Mouse (Mus musculus): ENCODE results near the gene BC024063. TPM values are rescaled to one million over a fixed set of nuclear protein-coding genes. Genes with fewer than 3 reads are reported as not detected.
"Not testable (repeated sequence)": the region's sequence is repeated elsewhere in the genome, so short reads cannot be mapped to it uniquely, and the experiment has no call there.

The BC024063 gene
- polyA plus RNA-seq (2012; rRNA removed) (1.4 and 2.6 TPM in 2 replicates), polyA plus RNA-seq (2014; fragmentation: Nextera tagmentation; extraction: Ambion mirVana) (5.9 TPM in 2 replicates)

GRCm38 (mm10) chr10:82082728-82083621, at the start of gene BC024063:
Gene BC024063, plus strand, starts transcription at chr10:82083353.
- peak within 1 kb of the TSS; percentile 44 for H3K4me3 ChIP-seq (replicated peaks; ENCODE audit: low read length)
- ATAC-seq (ENCODE audit: low FRiP score, low read depth) = peak; percentile 95
- not testable (repeated sequence) for H3K27me3 ChIP-seq (ENCODE audit: control insufficient read depth, insufficient read depth, low read length); H3K36me3 ChIP-seq (ENCODE audit: control insufficient read depth, insufficient read depth, low read length); H3K4me1 ChIP-seq (ENCODE audit: control insufficient read depth, insufficient read depth, low read length)
- 17% methylated on average over 42 of the region's 42 CpGs for WGBS
- peak within 1 kb of the TSS; percentile 56; the same call in 1 of the 2 replicates for H3K9ac ChIP-seq (ENCODE audit: low read depth, low read length, severe bottlenecking)
- H3K9me3 ChIP-seq (ENCODE audit: control insufficient read depth, low read length) = peaks cover 10% of the 10 kb centered on the region; the same call in 1 of the 2 replicates
- peak; percentile 86 for DNase-seq (ENCODE audit: low spot score)
- H3K27ac ChIP-seq (replicated peaks; ENCODE audit: low read depth, low read length) = peak within 1 kb of the TSS; percentile 77
- peak within 1 kb of the TSS; percentile 38 for H3K4me2 ChIP-seq (replicated peaks; ENCODE audit: low read depth, low read length, severe bottlenecking)

DNA sequence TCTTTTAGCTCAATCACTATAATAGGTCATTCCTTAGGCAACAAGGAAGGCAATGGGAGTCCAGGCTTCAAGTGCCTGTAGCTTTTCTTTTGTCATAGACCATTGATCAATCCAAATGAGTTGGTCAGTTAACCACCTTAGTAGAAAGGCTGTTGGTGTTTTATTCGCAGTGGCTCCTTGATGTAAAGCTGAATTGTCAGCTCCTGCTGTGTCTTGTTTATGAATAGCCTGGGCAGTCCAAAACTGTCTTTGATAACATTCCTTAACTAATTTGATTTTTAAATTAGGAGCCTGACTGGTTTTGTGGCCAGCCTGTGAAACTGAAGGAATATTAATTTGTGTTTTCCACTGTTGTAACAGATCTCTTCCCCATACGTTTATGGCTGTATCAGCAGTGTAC, 41.0 kb upstream of the BC024063 start:
- Histone ChIP-seq H3K9me3 (ENCODE audit: control insufficient read depth, low read length) (peaks cover 13% of the 10 kb centered on the region), H3K27me3 (ENCODE audit: control insufficient read depth, insufficient read depth, low read length) (no peaks in the 10 kb centered on the region), H3K36me3 (ENCODE audit: control insufficient read depth, insufficient read depth, low read length) (no peaks in the 10 kb centered on the region), H3K4me1 (ENCODE audit: control insufficient read depth, insufficient read depth, low read length) (no peaks in the 10 kb centered on the region), H3K4me3 (replicated peaks; ENCODE audit: low read length) (no peak overlapping the region), H3K27ac (replicated peaks; ENCODE audit: low read depth, low read length) (no peak overlapping the region), H3K9ac (ENCODE audit: low read depth, low read length, severe bottlenecking) (no peak overlapping the region), H3K4me2 (replicated peaks; ENCODE audit: low read depth, low read length, severe bottlenecking) (no peak overlapping the region)
- no peak for TF ChIP-seq POLR2A (IDR thresholded peaks at IDR 0.05; ENCODE audit: borderline replicate concordance, extremely low read depth, insufficient read depth, insufficient read length)
- ATAC-seq (ENCODE audit: low FRiP score, low read depth) = no peak
- WGBS = 69% methylated on average over 2 of the region's 2 CpGs
- DNase-seq (ENCODE audit: low spot score) = no peak

DNA sequence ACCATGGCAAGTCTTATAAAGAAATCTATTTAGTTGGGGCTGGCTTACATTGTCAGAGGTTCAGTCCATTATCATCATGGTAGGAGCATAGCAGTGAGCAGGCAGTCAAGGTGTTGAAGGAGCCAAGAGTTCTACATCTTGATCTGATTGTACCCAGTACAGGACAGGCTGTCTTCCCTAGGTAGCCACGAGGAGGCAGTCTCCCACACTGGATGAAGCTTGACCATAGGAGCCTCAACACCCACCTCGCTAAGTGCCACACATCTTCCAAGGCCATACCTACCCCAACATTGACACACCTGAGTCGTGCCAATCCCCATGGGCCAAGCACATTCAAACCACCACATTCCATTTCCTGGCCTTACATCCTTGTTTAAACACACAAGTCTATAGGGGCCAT, 36.5 kb upstream of the BC024063 start:
- no peak overlapping the region for H3K27ac ChIP-seq (replicated peaks; ENCODE audit: low read depth, low read length)
- ATAC-seq (ENCODE audit: low FRiP score, low read depth) (no peak), DNase-seq (ENCODE audit: low spot score) (no peak)
- H3K4me3 ChIP-seq (replicated peaks; ENCODE audit: low read length) = no peak overlapping the region
- no peak for TF ChIP-seq POLR2A (IDR thresholded peaks at IDR 0.05; ENCODE audit: borderline replicate concordance, extremely low read depth, insufficient read depth, insufficient read length)
- no peak overlapping the region for H3K4me2 ChIP-seq (replicated peaks; ENCODE audit: low read depth, low read length, severe bottlenecking)
- H3K9me3 ChIP-seq (ENCODE audit: control insufficient read depth, low read length) = peaks cover 38% of the 10 kb centered on the region
- H3K4me1 ChIP-seq (ENCODE audit: control insufficient read depth, insufficient read depth, low read length) = no peaks in the 10 kb centered on the region
- H3K36me3 ChIP-seq (ENCODE audit: control insufficient read depth, insufficient read depth, low read length) = no peaks in the 10 kb centered on the region; the same call in 1 of the 2 replicates
- no peaks in the 10 kb centered on the region for H3K27me3 ChIP-seq (ENCODE audit: control insufficient read depth, insufficient read depth, low read length)
- no peak overlapping the region for H3K9ac ChIP-seq (ENCODE audit: low read depth, low read length, severe bottlenecking)
- WGBS = 78% methylated on average over 3 of the region's 3 CpGs

DNA sequence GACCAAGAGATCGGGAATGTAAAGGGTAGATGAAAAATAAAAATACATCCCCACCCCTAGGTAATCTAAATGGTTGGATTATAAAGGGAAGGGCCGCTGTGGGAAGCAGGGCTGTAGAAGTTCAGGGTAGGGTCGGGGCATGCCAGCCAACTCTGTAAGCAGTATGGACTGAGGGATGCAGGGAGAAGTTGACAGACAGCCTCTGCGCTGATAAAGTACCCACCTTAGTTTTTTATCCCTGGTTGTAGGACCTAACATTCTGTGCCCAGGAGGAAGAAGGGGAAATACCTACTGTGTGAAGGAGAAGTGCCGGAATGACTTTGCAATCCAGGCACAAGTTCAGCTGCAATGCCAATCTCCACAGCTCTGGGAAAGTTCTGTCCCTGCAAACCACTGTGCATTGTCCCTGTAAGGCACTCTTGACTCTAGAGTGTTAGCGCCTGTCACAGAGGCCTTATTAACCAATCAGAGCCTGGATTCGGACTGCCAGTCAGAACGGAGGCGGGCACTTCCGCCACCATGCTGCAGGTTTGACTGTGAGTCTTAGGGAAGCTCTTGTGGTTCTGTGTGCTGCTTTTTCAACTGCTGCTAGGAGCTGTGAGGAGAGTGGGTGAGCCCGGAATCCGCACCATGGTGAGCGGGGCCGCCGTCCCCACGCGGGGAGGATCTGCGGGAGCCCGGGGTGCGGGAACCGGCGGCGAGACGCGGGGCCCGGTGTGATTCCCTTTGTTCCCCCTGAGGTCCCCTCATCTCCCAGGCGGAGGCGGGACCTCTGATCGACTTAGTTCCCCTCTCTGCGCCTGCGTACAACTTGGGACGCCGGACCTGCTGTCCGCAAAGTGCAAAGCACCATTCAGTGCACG, 35.3 kb upstream of the BC024063 start, which contains the start of gene Zfp873:
Zfp873 (plus strand) TSS at position 527 of the 863 bp plus-strand sequence.
- Histone ChIP-seq H3K4me3 (replicated peaks; ENCODE audit: low read length) (peak within 1 kb of the TSS; percentile 57), H3K4me1 (ENCODE audit: control insufficient read depth, insufficient read depth, low read length) (no peaks in the 10 kb centered on the region), H3K36me3 (ENCODE audit: control insufficient read depth, insufficient read depth, low read length) (no peaks in the 10 kb centered on the region; the same call in 1 of the 2 replicates), H3K27ac (replicated peaks; ENCODE audit: low read depth, low read length) (peak within 1 kb of the TSS; percentile 94), H3K9ac (ENCODE audit: low read depth, low read length, severe bottlenecking) (peak within 1 kb of the TSS; percentile 83), H3K9me3 (ENCODE audit: control insufficient read depth, low read length) (peaks cover 51% of the 10 kb centered on the region), H3K27me3 (ENCODE audit: control insufficient read depth, insufficient read depth, low read length) (no peaks in the 10 kb centered on the region), H3K4me2 (replicated peaks; ENCODE audit: low read depth, low read length, severe bottlenecking) (peak within 1 kb of the TSS; percentile 52)
- 11% methylated on average over 30 of the region's 35 CpGs for WGBS
- DNase-seq (ENCODE audit: low spot score) (peak; percentile 94), ATAC-seq (ENCODE audit: low FRiP score, low read depth) (peak; percentile 99)
- peak; percentile 81; the same call in 1 of the 2 replicates for TF ChIP-seq POLR2A (IDR thresholded peaks at IDR 0.05; ENCODE audit: borderline replicate concordance, extremely low read depth, insufficient read depth, insufficient read length)

GRCm38 (mm10) chr10:82048460-82048804, 34.7 kb upstream of the BC024063 start:
- H3K27ac ChIP-seq (replicated peaks; ENCODE audit: low read depth, low read length) = peak overlapping the region; percentile 94
- ATAC-seq (ENCODE audit: low FRiP score, low read depth); H3K27me3 ChIP-seq (ENCODE audit: control insufficient read depth, insufficient read depth, low read length); H3K36me3 ChIP-seq (ENCODE audit: control insufficient read depth, insufficient read depth, low read length); DNase-seq (ENCODE audit: low spot score); H3K4me1 ChIP-seq (ENCODE audit: control insufficient read depth, insufficient read depth, low read length): not testable (repeated sequence)
- peak overlapping the region; percentile 83 for H3K9ac ChIP-seq (ENCODE audit: low read depth, low read length, severe bottlenecking)
- H3K4me2 ChIP-seq (replicated peaks; ENCODE audit: low read depth, low read length, severe bottlenecking) = peak overlapping the region; percentile 52
- peak overlapping the region; percentile 57 for H3K4me3 ChIP-seq (replicated peaks; ENCODE audit: low read length)
- WGBS = 29% methylated on average over 10 of the region's 10 CpGs
- H3K9me3 ChIP-seq (ENCODE audit: control insufficient read depth, low read length) = peaks cover 57% of the 10 kb centered on the region

- not testable (repeated sequence) for H3K4me1 ChIP-seq (ENCODE audit: control insufficient read depth, insufficient read depth, low read length); DNase-seq (ENCODE audit: low spot score); ATAC-seq (ENCODE audit: low FRiP score, low read depth); H3K27me3 ChIP-seq (ENCODE audit: control insufficient read depth, insufficient read depth, low read length); H3K36me3 ChIP-seq (ENCODE audit: control insufficient read depth, insufficient read depth, low read length)
- 35% methylated on average over 9 of the region's 14 CpGs for WGBS
- Histone ChIP-seq H3K9ac (ENCODE audit: low read depth, low read length, severe bottlenecking) (peak overlapping the region; percentile 56; the same call in 1 of the 2 replicates), H3K9me3 (ENCODE audit: control insufficient read depth, low read length) (peaks cover 10% of the 10 kb centered on the region; the same call in 1 of the 2 replicates), H3K4me3 (replicated peaks; ENCODE audit: low read length) (peak overlapping the region; percentile 44), H3K4me2 (replicated peaks; ENCODE audit: low read depth, low read length, severe bottlenecking) (peak overlapping the region; percentile 38), H3K27ac (replicated peaks; ENCODE audit: low read depth, low read length) (peak overlapping the region; percentile 77; the same call in 1 of the 2 replicates)
These were observed 444 bp downstream of the BC024063 start for GRCm38 (mm10) chr10:82083622-82083971.
